Mouse (Mus musculus) hindbrain, embryonic 11.5 days (tissue): ENCODE data around the gene Gm26602. TPM values are rescaled to one million over a fixed set of nuclear protein-coding genes. Genes with fewer than 3 reads are reported as not detected.
A peak's percentile ranks its signal among the peaks of the same experiment; 100 is the strongest.

Experiments used
- ATAC-seq: fragments of 200-750 bp; cut with Nextera tagmentation; 2 replicates; pipeline ENCODE4 v1.8.0; 2017; ENCODE audit warnings: mild to moderate bottlenecking, moderate TSS enrichment, moderate library complexity; ENCODE audit not compliant: low FRiP score
- DNase-seq: peaks from one replicate; pipeline ENCODE4 v3.0.0-alpha.2; 2015; ENCODE audit warnings: low spot score
- H3K27ac ChIP-seq: fragments of 300-500 bp; sonication (generic); 2 replicates; pipeline ENCODE4 v1.5.1; 2014; ENCODE audit warnings: mild to moderate bottlenecking, low read depth, low read length
- H3K27me3 ChIP-seq: fragments of 300-500 bp; sonication (generic); 2 replicates; pipeline ENCODE4 v1.6.1; 2014; ENCODE audit warnings: mild to moderate bottlenecking, low read length, moderate library complexity, mixed read lengths; ENCODE audit not compliant: control insufficient read depth, insufficient read depth
- H3K36me3 ChIP-seq: fragments of 300-500 bp; sonication (generic); 2 replicates; pipeline ENCODE4 v1.6.1; 2014; ENCODE audit warnings: mild to moderate bottlenecking, low read length, moderate library complexity, mixed read lengths; ENCODE audit not compliant: control insufficient read depth, insufficient read depth
- H3K4me1 ChIP-seq: fragments of 300-500 bp; sonication (generic); replicated peaks from 2 replicates; pipeline ENCODE4 v1.6.1; 2014; ENCODE audit warnings: low read length, mixed read lengths; ENCODE audit not compliant: control insufficient read depth, insufficient read depth
- H3K4me2 ChIP-seq: fragments of 300-500 bp; sonication (generic); replicated peaks from 2 replicates; pipeline ENCODE4 v1.6.1; 2014; ENCODE audit warnings: mild to moderate bottlenecking, low read depth, low read length
- H3K4me3 ChIP-seq: fragments of 300-500 bp; sonication (generic); 2 replicates; pipeline ENCODE4 v1.5.1; 2014; ENCODE audit warnings: low read depth, low read length
- H3K9ac ChIP-seq: fragments of 300-500 bp; sonication (generic); 2 replicates; pipeline ENCODE4 v1.6.1; 2014; ENCODE audit warnings: low read depth, low read length
- H3K9me3 ChIP-seq: fragments of 300-500 bp; sonication (generic); 2 replicates; pipeline ENCODE4 v1.6.1; 2016; ENCODE audit warnings: low read length; ENCODE audit not compliant: control insufficient read depth
- WGBS: fragments of 180-500 bp; shearing (Covaris S2); extraction: QIAGEN DNeasy Blood & Tissue Kit; methylation state at CpG from one replicate; pipeline ENCODE4 v1.1.7; 2014; 5-methylcytosine and 5-hydroxymethylcytosine counted together
- polyA plus RNA-seq: library from polyadenylated mRNA; unstranded; fragments of >200 nt; fragmentation: Nextera tagmentation; extraction: Ambion mirVana; gene quantifications from 2 replicates; pipeline ENCODE4 v1.2.1, GENCODE M21; 2014

Gene Gm26602
- 23.6 and 25.3 TPM in 2 replicates for polyA plus RNA-seq

GRCm38 (mm10) chr10:79910556-79910955 is at the start of gene Gm26602:
Gene Gm26602, plus strand, starts transcription at chr10:79910856.
- DNase-seq (no peak), ATAC-seq (no peak)
- Histone ChIP-seq H3K9me3 (no peaks in the 10 kb centered on the region), H3K4me1 (0 out of 2 replicates have a peak, but pooled peaks cover 4% of the 10 kb centered on the region), H3K9ac (no peak within 1 kb of the TSS), H3K36me3 (no peaks in the 10 kb centered on the region), H3K4me3 (no peak within 1 kb of the TSS), H3K4me2 (no peak within 1 kb of the TSS), H3K27me3 (no peaks in the 10 kb centered on the region), H3K27ac (no peak within 1 kb of the TSS)
- 92% methylated on average over 4 of the region's 4 CpGs for WGBS

- H3K36me3 ChIP-seq, result peaks cover 31% of the 10 kb centered on the region
These were observed 49.2 kb upstream of the Gm26602 start for GRCm38 (mm10) chr10:79861230-79862048.

GRCm38 (mm10) chr10:79862049-79862788 is 48.4 kb upstream of the Gm26602 start:
- DNase-seq (no peak), ATAC-seq (no peak)
- Histone ChIP-seq H3K4me1 (peaks cover 12% of the 10 kb centered on the region), H3K4me2 (no peak overlapping the region), H3K9me3 (no peaks in the 10 kb centered on the region), H3K27me3 (no peaks in the 10 kb centered on the region), H3K36me3 (peaks cover 32% of the 10 kb centered on the region), H3K27ac (no peak overlapping the region), H3K4me3 (no peak overlapping the region), H3K9ac (no peak overlapping the region)
- WGBS, result 92% methylated on average over 23 of the region's 23 CpGs

More at GRCm38 (mm10) chr10:79861230-79862048, 49.2 kb upstream of the Gm26602 start:
- H3K4me2 ChIP-seq, result no peak overlapping the region
- H3K9me3 ChIP-seq, result no peaks in the 10 kb centered on the region
- H3K9ac ChIP-seq, result no peak overlapping the region
- 82% methylated on average over 25 of the region's 25 CpGs for WGBS
- no peaks in the 10 kb centered on the region for H3K27me3 ChIP-seq
- peak overlapping the region; percentile 17; the same call in 1 of the 2 replicates for H3K27ac ChIP-seq
- no peak overlapping the region for H3K4me3 ChIP-seq
- H3K4me1 ChIP-seq, result peaks cover 18% of the 10 kb centered on the region
- DNase-seq (no peak), ATAC-seq (no peak)

GRCm38 (mm10) chr10:79862925-79863324 is 47.7 kb upstream of the Gm26602 start:
- H3K4me1 ChIP-seq, result peaks cover 6% of the 10 kb centered on the region
- WGBS, result 74% methylated on average over 10 of the region's 10 CpGs
- H3K4me3 ChIP-seq, result no peak overlapping the region
- peaks cover 31% of the 10 kb centered on the region for H3K36me3 ChIP-seq
- H3K4me2 ChIP-seq, result no peak overlapping the region
- H3K27me3 ChIP-seq, result no peaks in the 10 kb centered on the region
- no peaks in the 10 kb centered on the region for H3K9me3 ChIP-seq
- no peak overlapping the region for H3K27ac ChIP-seq
- no peak overlapping the region for H3K9ac ChIP-seq
- ATAC-seq (no peak), DNase-seq (no peak)

- Histone ChIP-seq H3K27ac (no peak overlapping the region), H3K9me3 (no peaks in the 10 kb centered on the region), H3K4me3 (no peak overlapping the region), H3K9ac (no peak overlapping the region), H3K27me3 (no peaks in the 10 kb centered on the region), H3K4me1 (no peaks in the 10 kb centered on the region; the same call in 1 of the 2 replicates), H3K36me3 (peaks cover 30% of the 10 kb centered on the region), H3K4me2 (no peak overlapping the region)
- WGBS, result 54% methylated on average over 10 of the region's 10 CpGs
- ATAC-seq, result peak; percentile 21; the same call in 1 of the 2 replicates
- no peak for DNase-seq
These were observed 46.1 kb upstream of the Gm26602 start for GRCm38 (mm10) chr10:79864351-79865188.

- Histone ChIP-seq H3K9ac (no peak overlapping the region), H3K9me3 (no peaks in the 10 kb centered on the region), H3K27ac (no peak overlapping the region), H3K4me2 (no peak overlapping the region), H3K4me3 (no peak overlapping the region), H3K36me3 (peaks cover 24% of the 10 kb centered on the region), H3K27me3 (no peaks in the 10 kb centered on the region), H3K4me1 (no peaks in the 10 kb centered on the region; the same call in 1 of the 2 replicates)
- ATAC-seq (peak; percentile 15; the same call in 1 of the 2 replicates), DNase-seq (no peak)
- WGBS, result 78% methylated on average over 12 of the region's 12 CpGs
These were observed 45.5 kb upstream of the Gm26602 start for GRCm38 (mm10) chr10:79865189-79865601.

- H3K27ac ChIP-seq, result no peak overlapping the region
- H3K36me3 ChIP-seq, result peaks cover 18% of the 10 kb centered on the region
- no peaks in the 10 kb centered on the region for H3K27me3 ChIP-seq
- 82% methylated on average over 19 of the region's 19 CpGs for WGBS
- ATAC-seq (no peak), DNase-seq (no peak)
- H3K4me3 ChIP-seq, result no peak overlapping the region
- H3K4me1 ChIP-seq, result no peaks in the 10 kb centered on the region; the same call in 1 of the 2 replicates
- H3K9ac ChIP-seq, result no peak overlapping the region
- H3K9me3 ChIP-seq, result no peaks in the 10 kb centered on the region
- H3K4me2 ChIP-seq, result no peak overlapping the region
These were observed 44.8 kb upstream of the Gm26602 start for GRCm38 (mm10) chr10:79865801-79866295.

GRCm38 (mm10) chr10:79866601-79867000 is 44.1 kb upstream of the Gm26602 start:
- no peaks in the 10 kb centered on the region for H3K27me3 ChIP-seq
- H3K27ac ChIP-seq, result no peak overlapping the region
- H3K36me3 ChIP-seq, result peaks cover 12% of the 10 kb centered on the region; the same call in 1 of the 2 replicates
- H3K4me3 ChIP-seq, result no peak overlapping the region
- 82% methylated on average over 11 of the region's 11 CpGs for WGBS
- ATAC-seq (no peak), DNase-seq (no peak)
- no peaks in the 10 kb centered on the region for H3K9me3 ChIP-seq
- no peak overlapping the region for H3K4me2 ChIP-seq
- no peak overlapping the region for H3K9ac ChIP-seq
- H3K4me1 ChIP-seq, result no peaks in the 10 kb centered on the region
